Mouse (Mus musculus): ENCODE results near the gene Col5a1. TPM values are rescaled to one million over a fixed set of nuclear protein-coding genes. Genes with fewer than 3 reads are reported as not detected.
A peak's percentile ranks its signal among the peaks of the same experiment; 100 is the strongest.

Gene Col5a1
- total and polyA plus RNA-seq, 3 experiments, result 15.7 to 22.9 (median 16.0) TPM

- H3K9ac ChIP-seq (ENCODE audit: low read depth, low read length), result no peak overlapping the region
- H3K36me3 ChIP-seq (ENCODE audit: control insufficient read depth, insufficient read depth, low read length), result no peaks in the 10 kb centered on the region
- no peak for DNase-seq
- 95% methylated on average over 12 of the region's 12 CpGs for WGBS
- intact Hi-C loops (cut with DNase I), result no loop called here
- no peak overlapping the region for H3K4me3 ChIP-seq
- H3K79me2 ChIP-seq (replicated peaks; ENCODE audit: control insufficient read depth, insufficient read depth, low read length), result no peaks in the 10 kb centered on the region
- TF ChIP-seq POLR2A (IDR thresholded peaks at IDR 0.05; ENCODE audit: insufficient read depth, low read depth, low read length) (no peak), EP300 (IDR thresholded peaks at IDR 0.05; ENCODE audit: insufficient read depth, low read depth, low read length) (no peak), CTCF (IDR thresholded peaks at IDR 0.05) (no peak)
- H3K27me3 ChIP-seq (ENCODE audit: control insufficient read depth, insufficient read depth, low read length), result 0 out of 2 replicates have a peak, but pooled peaks cover 1% of the 10 kb centered on the region
- peaks cover 4% of the 10 kb centered on the region for H3K4me1 ChIP-seq (ENCODE audit: control insufficient read depth, insufficient read depth, low read length)
- H3K27ac ChIP-seq, result no peak overlapping the region
Observed at GRCm38 (mm10) chr2:27893015-27893414, 6.8 kb downstream of the Col5a1 start.

GRCm38 (mm10) chr2:27894986-27895385, 8.8 kb downstream of the Col5a1 start:
- Histone ChIP-seq H3K27ac (no peak overlapping the region), H3K4me1 (ENCODE audit: control insufficient read depth, insufficient read depth, low read length) (peaks cover 4% of the 10 kb centered on the region), H3K4me3 (no peak overlapping the region), H3K27me3 (ENCODE audit: control insufficient read depth, insufficient read depth, low read length) (no peaks in the 10 kb centered on the region), H3K79me2 (replicated peaks; ENCODE audit: control insufficient read depth, insufficient read depth, low read length) (no peaks in the 10 kb centered on the region), H3K9ac (ENCODE audit: low read depth, low read length) (no peak overlapping the region), H3K36me3 (ENCODE audit: control insufficient read depth, insufficient read depth, low read length) (no peaks in the 10 kb centered on the region)
- intact Hi-C loops (cut with DNase I), result no loop called here
- DNase-seq, result no peak
- TF ChIP-seq CTCF (IDR thresholded peaks at IDR 0.05) (no peak), POLR2A (IDR thresholded peaks at IDR 0.05; ENCODE audit: insufficient read depth, low read depth, low read length) (no peak), EP300 (IDR thresholded peaks at IDR 0.05; ENCODE audit: insufficient read depth, low read depth, low read length) (no peak)
- WGBS, result 70% methylated on average over 5 of the region's 5 CpGs

- H3K27ac ChIP-seq, result no peak overlapping the region
- H3K4me1 ChIP-seq (ENCODE audit: control insufficient read depth, insufficient read depth, low read length), result peaks cover 4% of the 10 kb centered on the region
- 81% methylated on average over 4 of the region's 4 CpGs for WGBS
- no peak overlapping the region for H3K9ac ChIP-seq (ENCODE audit: low read depth, low read length)
- H3K79me2 ChIP-seq (replicated peaks; ENCODE audit: control insufficient read depth, insufficient read depth, low read length), result no peaks in the 10 kb centered on the region
- DNase-seq, result no peak
- intact Hi-C loops (cut with DNase I), result no loop called here
- no peaks in the 10 kb centered on the region for H3K36me3 ChIP-seq (ENCODE audit: control insufficient read depth, insufficient read depth, low read length)
- no peaks in the 10 kb centered on the region for H3K27me3 ChIP-seq (ENCODE audit: control insufficient read depth, insufficient read depth, low read length)
- H3K4me3 ChIP-seq, result no peak overlapping the region
- no peak for TF ChIP-seq POLR2A (IDR thresholded peaks at IDR 0.05; ENCODE audit: insufficient read depth, low read depth, low read length)
- no peak for TF ChIP-seq CTCF (IDR thresholded peaks at IDR 0.05)
- TF ChIP-seq EP300 (IDR thresholded peaks at IDR 0.05; ENCODE audit: insufficient read depth, low read depth, low read length), result no peak
Observed at GRCm38 (mm10) chr2:27895648-27896047, 9.4 kb downstream of the Col5a1 start.

GRCm38 (mm10) chr2:27897161-27897560, 10.9 kb downstream of the Col5a1 start:
- Histone ChIP-seq H3K9ac (ENCODE audit: low read depth, low read length) (no peak overlapping the region), H3K27me3 (ENCODE audit: control insufficient read depth, insufficient read depth, low read length) (no peaks in the 10 kb centered on the region), H3K79me2 (replicated peaks; ENCODE audit: control insufficient read depth, insufficient read depth, low read length) (no peaks in the 10 kb centered on the region), H3K27ac (peak overlapping the region; percentile 28; the same call in 1 of the 2 replicates), H3K4me3 (no peak overlapping the region), H3K36me3 (ENCODE audit: control insufficient read depth, insufficient read depth, low read length) (no peaks in the 10 kb centered on the region), H3K4me1 (ENCODE audit: control insufficient read depth, insufficient read depth, low read length) (peaks cover 4% of the 10 kb centered on the region)
- DNase-seq, result peak; percentile 74 to 82
- WGBS, result 56% methylated on average over 6 of the region's 6 CpGs
- TF ChIP-seq POLR2A (IDR thresholded peaks at IDR 0.05; ENCODE audit: insufficient read depth, low read depth, low read length) (no peak), EP300 (IDR thresholded peaks at IDR 0.05; ENCODE audit: insufficient read depth, low read depth, low read length) (0 out of 2 replicates have a peak, but pooled peaks have one; percentile 36)
- intact Hi-C loops (cut with DNase I), result no loop called here

- Histone ChIP-seq H3K27ac (no peak overlapping the region), H3K9ac (ENCODE audit: low read depth, low read length) (no peak overlapping the region), H3K4me3 (no peak overlapping the region), H3K79me2 (replicated peaks; ENCODE audit: control insufficient read depth, insufficient read depth, low read length) (no peaks in the 10 kb centered on the region), H3K4me1 (ENCODE audit: control insufficient read depth, insufficient read depth, low read length) (peaks cover 4% of the 10 kb centered on the region), H3K27me3 (ENCODE audit: control insufficient read depth, insufficient read depth, low read length) (no peaks in the 10 kb centered on the region), H3K36me3 (ENCODE audit: control insufficient read depth, insufficient read depth, low read length) (no peaks in the 10 kb centered on the region)
- DNase-seq, result peak in 1 of 2 experiments; percentile 60
- no peak for TF ChIP-seq EP300 (IDR thresholded peaks at IDR 0.05; ENCODE audit: insufficient read depth, low read depth, low read length)
- peak; percentile 83 for TF ChIP-seq CTCF (IDR thresholded peaks at IDR 0.05)
- TF ChIP-seq POLR2A (IDR thresholded peaks at IDR 0.05; ENCODE audit: insufficient read depth, low read depth, low read length), result no peak
- intact Hi-C loops (cut with DNase I), result no loop called here
- WGBS, result 61% methylated on average over 3 of the region's 3 CpGs
Observed at GRCm38 (mm10) chr2:27899894-27900293, 13.7 kb downstream of the Col5a1 start.

GRCm38 (mm10) chr2:27901076-27901475, 14.9 kb downstream of the Col5a1 start:
- Histone ChIP-seq H3K79me2 (replicated peaks; ENCODE audit: control insufficient read depth, insufficient read depth, low read length) (no peaks in the 10 kb centered on the region), H3K27ac (no peak overlapping the region), H3K4me1 (ENCODE audit: control insufficient read depth, insufficient read depth, low read length) (peaks cover 4% of the 10 kb centered on the region), H3K4me3 (no peak overlapping the region), H3K27me3 (ENCODE audit: control insufficient read depth, insufficient read depth, low read length) (no peaks in the 10 kb centered on the region), H3K9ac (ENCODE audit: low read depth, low read length) (no peak overlapping the region), H3K36me3 (ENCODE audit: control insufficient read depth, insufficient read depth, low read length) (no peaks in the 10 kb centered on the region)
- intact Hi-C loops (cut with DNase I), result no loop called here
- no peak for DNase-seq
- WGBS, result 48% methylated on average over 2 of the region's 2 CpGs
- TF ChIP-seq POLR2A (IDR thresholded peaks at IDR 0.05; ENCODE audit: insufficient read depth, low read depth, low read length) (no peak), EP300 (IDR thresholded peaks at IDR 0.05; ENCODE audit: insufficient read depth, low read depth, low read length) (no peak), CTCF (IDR thresholded peaks at IDR 0.05) (no peak)

All from heart, adult 2 months (tissue).